Mouse (Mus musculus) neural tube, embryonic 11.5 days (tissue): ENCODE measurements around the gene Sparcl1. TPM values are rescaled to one million over a fixed set of nuclear protein-coding genes. Genes with fewer than 3 reads are reported as not detected.
A peak's percentile ranks its signal among the peaks of the same experiment; 100 is the strongest.

ENCODE experiments used
- ATAC-seq: fragments of 200-750 bp; cut with Nextera tagmentation; 2 replicates; pipeline ENCODE4 v1.8.0; 2017; ENCODE audit warnings: moderate number of reproducible peaks, mild to moderate bottlenecking, moderate TSS enrichment, moderate library complexity; ENCODE audit not compliant: insufficient read depth, low FRiP score, low TSS enrichment
- DNase-seq: peaks from one replicate; pipeline ENCODE4 v3.0.0-alpha.2; 2015; ENCODE audit warnings: low spot score
- H3K27ac ChIP-seq: fragments of 300-500 bp; sonication (generic); 2 replicates; pipeline ENCODE4 v1.5.1; 2014; ENCODE audit warnings: low read depth, mild to moderate bottlenecking, low read length
- H3K27me3 ChIP-seq: fragments of 300-500 bp; sonication (generic); 2 replicates; pipeline ENCODE4 v1.6.1; 2014; ENCODE audit warnings: mild to moderate bottlenecking, low read length, mixed read lengths; ENCODE audit not compliant: control insufficient read depth, insufficient read depth
- H3K36me3 ChIP-seq: fragments of 300-500 bp; sonication (generic); 2 replicates; pipeline ENCODE4 v1.6.1; 2014; ENCODE audit warnings: mild to moderate bottlenecking, low read length, moderate library complexity, mixed read lengths; ENCODE audit not compliant: control insufficient read depth, insufficient read depth
- H3K4me1 ChIP-seq: fragments of 300-500 bp; sonication (generic); 2 replicates; pipeline ENCODE4 v1.6.1; 2014; ENCODE audit warnings: low read length, mixed read lengths; ENCODE audit not compliant: control insufficient read depth, insufficient read depth
- H3K4me2 ChIP-seq: fragments of 300-500 bp; sonication (generic); 2 replicates; pipeline ENCODE4 v1.6.1; 2014; ENCODE audit warnings: low read depth, mild to moderate bottlenecking, moderate library complexity
- H3K4me3 ChIP-seq: fragments of 300-500 bp; sonication (generic); 2 replicates; pipeline ENCODE4 v1.5.1; 2014; ENCODE audit warnings: low read depth, low read length
- H3K9ac ChIP-seq: fragments of 300-500 bp; sonication (generic); 2 replicates; pipeline ENCODE4 v1.6.1; 2014; ENCODE audit warnings: mild to moderate bottlenecking, low read length
- H3K9me3 ChIP-seq: fragments of 300-500 bp; sonication (generic); 2 replicates; pipeline ENCODE4 v1.6.1; 2016; ENCODE audit warnings: low read length; ENCODE audit not compliant: control insufficient read depth
- WGBS: fragments of 180-500 bp; shearing (Covaris S2); extraction: QIAGEN DNeasy Blood & Tissue Kit; methylation state at CpG from one replicate; pipeline ENCODE4 v1.1.7; 2014; 5-methylcytosine and 5-hydroxymethylcytosine counted together
- polyA plus RNA-seq: library from polyadenylated mRNA; unstranded; fragments of >200 nt; fragmentation: Nextera tagmentation; extraction: Ambion mirVana; gene quantifications from 2 replicates; pipeline ENCODE4 v1.2.1, GENCODE M21; 2014

Sparcl1 gene
- polyA plus RNA-seq, 1 experiment from 2014 or later = 73.1 TPM

DNA sequence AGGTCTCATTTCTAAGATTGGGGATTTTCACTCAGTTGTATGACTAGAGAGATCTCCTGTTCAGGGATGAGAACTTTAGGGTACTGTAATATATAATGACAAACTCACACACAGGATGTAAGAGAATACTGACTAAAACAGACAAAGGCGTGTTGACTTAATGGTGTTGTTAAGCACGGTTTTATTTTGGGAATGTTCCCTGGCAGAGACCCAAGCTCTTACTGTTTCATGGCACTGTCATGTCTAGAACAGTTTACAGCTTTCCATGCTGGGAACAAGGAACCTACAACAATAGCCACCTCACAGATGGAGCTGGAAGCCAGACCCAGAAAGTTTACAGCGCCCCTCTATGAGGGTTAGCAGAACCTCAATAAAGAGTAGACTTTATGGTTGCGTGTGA lies 2.4 kb upstream of the Sparcl1 start:
- peaks cover 25% of the 10 kb centered on the region for H3K4me1 ChIP-seq
- H3K9ac ChIP-seq = no peak overlapping the region
- no peak overlapping the region for H3K4me2 ChIP-seq
- WGBS = 86% methylated on average over 4 of the region's 4 CpGs
- H3K36me3 ChIP-seq = no peaks in the 10 kb centered on the region
- no peak overlapping the region for H3K27ac ChIP-seq
- H3K27me3 ChIP-seq = no peaks in the 10 kb centered on the region
- DNase-seq (no peak), ATAC-seq (no peak)
- no peaks in the 10 kb centered on the region for H3K9me3 ChIP-seq
- H3K4me3 ChIP-seq = no peak overlapping the region

DNA sequence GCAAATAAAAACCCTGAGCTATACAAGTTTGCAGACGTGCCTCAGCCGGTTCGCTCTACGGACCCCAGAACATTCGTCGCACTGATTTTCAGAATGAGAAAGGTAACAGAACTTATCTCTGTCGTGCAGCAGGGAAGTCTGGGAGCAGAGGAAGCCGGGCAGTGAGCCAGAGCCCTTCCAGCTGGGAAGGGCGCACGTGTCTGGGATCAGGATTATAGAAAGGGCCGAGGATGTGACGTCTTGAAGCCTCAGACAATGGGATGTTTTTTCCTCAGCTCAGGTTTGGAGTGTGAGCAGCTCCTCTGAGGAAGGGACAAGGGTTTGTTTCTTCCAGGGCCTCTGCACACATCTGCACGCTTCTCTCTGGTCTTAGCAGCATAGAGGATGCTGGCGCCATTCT lies 1.6 kb upstream of the Sparcl1 start:
- Histone ChIP-seq H3K36me3 (no peaks in the 10 kb centered on the region), H3K4me3 (no peak overlapping the region), H3K27me3 (no peaks in the 10 kb centered on the region), H3K9me3 (no peaks in the 10 kb centered on the region), H3K27ac (no peak overlapping the region), H3K4me2 (no peak overlapping the region), H3K4me1 (peaks cover 31% of the 10 kb centered on the region), H3K9ac (no peak overlapping the region)
- ATAC-seq = no peak
- WGBS = 73% methylated on average over 14 of the region's 14 CpGs
- DNase-seq = peak; percentile 43

DNA sequence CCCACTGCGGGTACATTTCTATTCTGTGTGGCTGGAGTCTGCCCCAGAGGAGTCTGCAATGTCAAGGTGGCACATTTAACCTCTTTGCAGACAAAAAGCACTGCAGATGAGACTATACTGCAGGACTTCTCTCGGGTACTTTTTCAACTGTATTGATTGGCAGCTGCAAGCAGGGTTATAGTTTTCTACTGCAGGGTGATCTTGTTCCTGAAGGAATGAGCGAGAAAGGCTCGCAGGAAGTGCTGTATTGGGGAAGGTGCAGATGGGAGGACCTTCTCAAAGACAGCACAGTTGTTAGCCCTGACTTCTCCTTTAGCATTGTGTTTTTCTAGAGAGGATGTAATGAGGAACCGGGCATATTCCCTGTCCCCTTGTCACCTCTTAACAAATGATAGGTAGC lies 1.0 kb downstream of the Sparcl1 start:
- Histone ChIP-seq H3K9ac (peak overlapping the region; percentile 35; the same call in 1 of the 2 replicates), H3K9me3 (no peaks in the 10 kb centered on the region), H3K4me3 (0 out of 2 replicates have a peak overlapping the region, but pooled peaks have one; percentile 8), H3K27ac (peak overlapping the region; percentile 81), H3K4me1 (peaks cover 52% of the 10 kb centered on the region), H3K4me2 (peak overlapping the region; percentile 1), H3K27me3 (no peaks in the 10 kb centered on the region), H3K36me3 (no peaks in the 10 kb centered on the region)
- WGBS = 2% methylated on average over 5 of the region's 5 CpGs
- DNase-seq (no peak), ATAC-seq (no peak)

DNA sequence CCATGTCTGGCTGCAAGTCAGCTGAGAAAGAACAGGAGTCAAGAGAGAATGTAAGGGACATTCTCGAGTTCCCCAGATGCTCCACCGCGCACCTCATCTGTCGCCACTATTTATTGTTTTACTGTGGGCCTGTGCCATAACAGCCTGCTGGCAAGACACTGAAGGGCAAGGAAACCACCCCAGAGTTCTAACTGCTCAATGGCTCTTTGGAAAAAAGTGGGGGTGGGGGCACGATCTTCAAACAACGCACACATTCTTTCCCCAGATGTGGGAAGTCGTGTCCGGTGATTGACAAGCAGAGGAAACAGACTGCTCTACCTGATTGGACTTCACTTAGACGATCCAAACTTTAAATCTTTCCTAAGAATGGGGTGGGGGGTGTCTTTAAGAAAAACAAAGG lies 1.5 kb downstream of the Sparcl1 start:
- Histone ChIP-seq H3K27me3 (no peaks in the 10 kb centered on the region), H3K4me1 (peaks cover 52% of the 10 kb centered on the region), H3K27ac (peak overlapping the region; percentile 81), H3K36me3 (no peaks in the 10 kb centered on the region), H3K4me2 (peak overlapping the region; percentile 1; the same call in 1 of the 2 replicates), H3K9me3 (no peaks in the 10 kb centered on the region), H3K9ac (no peak overlapping the region; the same call in 1 of the 2 replicates), H3K4me3 (no peak overlapping the region)
- DNase-seq = peak; percentile 55
- WGBS = 4% methylated on average over 9 of the region's 9 CpGs
- ATAC-seq = no peak

GRCm38 (mm10) chr5:104110171-104110920 lies 3.2 kb downstream of the Sparcl1 start:
- DNase-seq = peak; percentile 73
- peak overlapping the region; percentile 27 for H3K4me2 ChIP-seq
- H3K9ac ChIP-seq = peak overlapping the region; percentile 37; the same call in 1 of the 2 replicates
- WGBS = 9% methylated on average over 9 of the region's 9 CpGs
- H3K27me3 ChIP-seq = no peaks in the 10 kb centered on the region
- H3K27ac ChIP-seq = peak overlapping the region; percentile 75
- peaks cover 58% of the 10 kb centered on the region for H3K4me1 ChIP-seq
- no peaks in the 10 kb centered on the region for H3K9me3 ChIP-seq
- no peak overlapping the region for H3K4me3 ChIP-seq
- peak; percentile 73 for ATAC-seq
- no peaks in the 10 kb centered on the region for H3K36me3 ChIP-seq

- DNase-seq (peak; percentile 65), ATAC-seq (0 out of 2 replicates have a peak, but pooled peaks have one; percentile 31)
- Histone ChIP-seq H3K9me3 (no peaks in the 10 kb centered on the region), H3K27me3 (no peaks in the 10 kb centered on the region), H3K4me1 (peaks cover 58% of the 10 kb centered on the region), H3K4me3 (no peak overlapping the region), H3K27ac (peak overlapping the region; percentile 75), H3K9ac (peak overlapping the region; percentile 49; the same call in 1 of the 2 replicates), H3K36me3 (no peaks in the 10 kb centered on the region), H3K4me2 (peak overlapping the region; percentile 30)
- 14% methylated on average over 3 of the region's 3 CpGs for WGBS
These were observed 4.0 kb downstream of the Sparcl1 start for GRCm38 (mm10) chr5:104109516-104109915.

DNA sequence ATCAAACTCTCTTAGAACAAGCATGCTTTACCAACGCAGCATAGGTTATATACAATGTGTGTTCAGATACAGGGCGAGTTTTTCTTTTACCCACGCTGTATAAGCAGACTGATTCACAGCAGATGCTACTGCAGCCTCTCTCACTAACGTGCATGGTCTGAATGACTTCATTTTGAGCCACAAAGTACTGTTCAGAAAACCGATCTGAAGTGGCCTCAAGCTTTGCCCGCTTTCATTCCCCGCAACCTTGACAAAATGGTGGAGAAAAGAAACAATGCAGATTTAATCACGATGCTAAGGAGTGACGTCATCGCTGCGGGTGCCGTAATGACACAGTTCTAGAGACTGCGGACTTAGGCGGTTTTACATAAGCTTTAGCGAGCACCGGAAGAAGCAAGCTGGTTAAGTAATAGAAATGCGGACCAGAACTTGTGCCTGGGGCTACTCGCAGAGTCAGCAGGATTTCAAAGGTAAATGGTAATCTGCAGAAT lies 4.6 kb downstream of the Sparcl1 start:
- no peaks in the 10 kb centered on the region for H3K27me3 ChIP-seq
- 0 out of 2 replicates have a peak overlapping the region, but pooled peaks have one; percentile 10 for H3K4me3 ChIP-seq
- peak; percentile 69 for DNase-seq
- H3K4me1 ChIP-seq = peaks cover 58% of the 10 kb centered on the region
- ATAC-seq = peak; percentile 51
- H3K27ac ChIP-seq = peak overlapping the region; percentile 75
- 17% methylated on average over 18 of the region's 18 CpGs for WGBS
- H3K4me2 ChIP-seq = peak overlapping the region; percentile 30
- no peaks in the 10 kb centered on the region for H3K36me3 ChIP-seq
- H3K9ac ChIP-seq = peak overlapping the region; percentile 49; the same call in 1 of the 2 replicates
- H3K9me3 ChIP-seq = no peaks in the 10 kb centered on the region

DNA sequence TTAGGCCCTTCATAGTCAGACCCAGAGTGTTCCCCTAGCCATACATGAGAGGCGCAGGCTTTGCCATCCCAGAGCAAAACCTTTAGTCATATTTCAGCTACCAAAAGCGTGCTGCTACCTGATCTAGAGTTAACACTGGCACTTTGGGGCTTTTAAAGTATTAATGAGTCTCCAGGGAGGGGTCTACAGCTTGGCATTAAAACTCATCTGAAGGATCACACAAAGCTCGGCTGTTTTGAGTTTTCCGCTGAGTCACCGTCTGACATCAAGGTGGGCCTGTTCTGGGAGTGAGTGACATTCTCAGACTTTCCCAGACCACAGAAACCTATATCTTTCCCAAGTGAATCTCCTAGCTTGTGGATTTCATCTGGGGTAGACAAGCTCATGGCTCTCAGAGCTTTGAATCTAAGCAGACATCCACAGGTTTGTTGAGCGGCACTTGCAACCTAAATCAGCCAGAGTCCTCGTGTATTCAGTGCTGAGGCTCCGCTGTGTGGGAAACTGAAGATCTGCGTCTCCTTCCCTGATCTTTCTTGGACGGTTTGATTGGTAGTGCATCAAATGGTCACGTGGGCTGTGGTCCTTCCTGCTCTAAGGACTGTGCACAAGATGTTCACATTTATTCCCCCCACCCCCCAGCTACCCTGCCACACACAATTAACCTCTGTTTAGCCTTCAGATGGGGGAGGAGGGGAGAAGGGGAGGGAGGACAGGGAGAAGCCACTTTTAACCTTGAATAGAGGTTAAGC lies 5.2 kb downstream of the Sparcl1 start:
- H3K4me3 ChIP-seq = no peak overlapping the region

More for the DNA sequence above, 5.2 kb downstream of the Sparcl1 start:
- ATAC-seq = peak; percentile 68
- no peaks in the 10 kb centered on the region for H3K36me3 ChIP-seq
- peak; percentile 75 for DNase-seq
- H3K27me3 ChIP-seq = no peaks in the 10 kb centered on the region
- peak overlapping the region; percentile 75 for H3K27ac ChIP-seq
- peak overlapping the region; percentile 30 for H3K4me2 ChIP-seq
- no peaks in the 10 kb centered on the region for H3K9me3 ChIP-seq
- peaks cover 53% of the 10 kb centered on the region for H3K4me1 ChIP-seq
- no peak overlapping the region for H3K9ac ChIP-seq
- WGBS = 37% methylated on average over 11 of the region's 11 CpGs
